Mouse (Mus musculus) CD4-positive helper T cell, adult 2 months (primary cell): ENCODE data around the gene Cdc42bpb.

Experiments used
- DNase-seq: peaks from one replicate; pipeline ENCODE4 v3.0.0-alpha.2; 2012; ENCODE audit warnings: low read depth, missing footprints, low spot score

Gene Cdc42bpb

GRCm38 (mm10) chr12:111386642-111387120 is 9.2 kb upstream of the Cdc42bpb start:
- DNase-seq: no peak

- no peak for DNase-seq
Measured at GRCm38 (mm10) chr12:111385883-111386641, 8.5 kb upstream of the Cdc42bpb start.

DNA sequence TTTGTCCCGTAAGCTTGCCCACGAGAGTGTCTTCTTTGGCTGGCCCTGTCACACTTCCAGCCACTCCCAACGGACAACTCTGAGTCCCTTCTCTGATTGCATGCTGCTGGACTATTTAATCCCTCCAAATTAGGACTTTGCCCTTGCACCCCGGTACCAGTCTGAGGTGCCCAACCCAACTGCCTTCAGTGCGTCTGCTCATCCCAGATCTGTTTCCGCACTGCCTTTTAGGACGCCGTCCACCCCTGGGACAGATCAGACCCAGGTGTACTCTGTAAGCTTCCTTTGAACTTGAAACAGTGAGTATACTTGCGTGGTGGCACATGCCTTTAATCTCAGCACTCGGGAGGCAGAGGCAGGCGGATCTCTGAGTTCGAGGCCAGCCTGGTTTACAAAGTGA is 1.3 kb upstream of the Cdc42bpb start:
- no peak for DNase-seq

DNA sequence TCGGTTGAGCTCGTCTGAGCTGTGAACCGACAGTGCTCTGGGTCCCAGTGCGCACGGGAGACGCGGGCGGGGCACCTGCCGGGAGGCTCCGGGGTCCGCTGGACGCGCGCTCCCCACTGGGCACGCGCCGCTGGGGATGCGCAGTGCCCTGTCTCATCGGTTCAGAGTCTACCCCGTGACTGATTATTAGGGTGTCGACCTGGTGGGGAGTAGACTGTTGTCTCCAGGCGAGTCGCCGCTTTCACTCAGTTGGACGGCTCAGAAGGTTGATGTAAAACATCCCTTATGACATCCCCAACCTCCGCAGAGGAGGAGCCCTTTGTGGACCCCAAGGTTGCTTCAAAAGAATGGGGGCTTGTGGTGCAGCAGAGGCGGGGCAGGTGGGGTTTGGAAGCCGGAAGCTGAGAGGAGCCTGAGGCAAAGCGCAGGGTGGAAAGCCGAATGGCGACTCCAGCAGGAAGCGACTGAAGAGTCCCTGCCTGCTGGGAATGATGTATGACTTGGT is 520 bp upstream of the Cdc42bpb start:
- DNase-seq: no peak

DNA sequence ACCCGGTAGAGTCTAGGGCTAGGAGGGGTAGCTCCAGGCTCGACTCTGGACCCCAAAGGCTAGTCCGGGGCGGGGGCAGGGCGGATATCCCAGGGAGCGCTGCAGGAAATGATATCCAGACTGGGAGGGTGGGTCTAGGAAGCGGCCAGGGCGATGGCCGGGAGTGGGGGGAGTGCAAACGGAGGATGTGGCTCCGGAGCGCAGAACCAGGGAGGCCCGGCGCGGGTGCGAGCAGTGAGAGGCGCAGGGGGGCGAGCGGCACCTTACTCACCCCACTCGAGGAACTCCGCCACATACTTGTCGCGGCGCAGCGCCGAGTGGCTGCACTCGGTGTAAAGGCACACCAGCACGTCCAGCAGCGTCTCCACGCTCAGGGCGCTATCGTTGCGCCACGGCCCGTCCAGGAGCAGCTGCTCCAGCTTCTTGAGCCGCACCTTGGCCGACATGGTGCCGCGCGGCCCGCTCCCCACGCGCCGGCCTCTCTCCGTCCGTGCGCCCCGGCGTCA is 639 bp downstream of the Cdc42bpb start:
- no peak for DNase-seq

GRCm38 (mm10) chr12:111376053-111376452 is 1.5 kb downstream of the Cdc42bpb start:
- DNase-seq: no peak

GRCm38 (mm10) chr12:111375559-111375958 is 2.0 kb downstream of the Cdc42bpb start:
- no peak for DNase-seq

DNA sequence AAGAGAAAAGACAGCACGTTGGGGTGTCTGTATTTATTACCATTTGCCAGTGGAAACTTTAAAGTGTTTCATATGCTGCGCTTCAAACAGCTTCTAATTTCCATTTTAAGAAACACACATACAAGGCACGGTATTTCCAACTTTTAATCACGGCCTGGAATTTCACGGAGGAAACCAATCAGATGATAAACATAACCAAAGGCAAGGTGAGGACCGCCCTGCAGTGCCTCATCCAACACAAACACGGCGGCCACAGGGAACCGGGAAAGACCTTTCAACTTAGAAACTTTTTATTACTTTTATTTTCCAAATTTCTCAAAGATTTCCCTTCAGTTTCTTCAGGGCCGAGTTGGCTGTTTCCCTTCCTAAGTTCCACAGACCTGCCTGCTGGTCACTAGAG is 2.8 kb downstream of the Cdc42bpb start:
- DNase-seq: no peak

- no peak for DNase-seq
Measured at GRCm38 (mm10) chr12:111373411-111373810, 4.1 kb downstream of the Cdc42bpb start.

DNA sequence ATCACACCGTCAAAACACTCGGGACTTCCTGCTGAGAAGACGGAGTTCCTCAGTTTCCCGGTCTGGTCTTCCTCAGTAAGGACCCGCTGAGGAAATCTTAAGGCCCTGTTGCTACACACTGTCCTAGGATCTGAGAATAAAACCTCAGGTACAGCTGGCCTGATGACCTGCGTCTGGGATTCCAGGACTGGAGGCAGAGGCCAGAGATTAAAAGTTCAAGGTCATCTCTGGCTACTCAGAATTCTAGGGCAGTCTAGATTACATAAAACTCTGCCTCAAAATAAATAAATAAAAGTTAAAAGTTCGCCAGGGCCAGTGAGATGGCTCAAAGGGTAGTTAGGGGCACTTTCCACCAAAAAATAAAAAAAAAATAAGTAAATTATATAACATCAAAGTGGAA is 5.6 kb downstream of the Cdc42bpb start:
- no peak for DNase-seq

GRCm38 (mm10) chr12:111370249-111370648 is 7.3 kb downstream of the Cdc42bpb start:
- DNase-seq: no peak

DNA sequence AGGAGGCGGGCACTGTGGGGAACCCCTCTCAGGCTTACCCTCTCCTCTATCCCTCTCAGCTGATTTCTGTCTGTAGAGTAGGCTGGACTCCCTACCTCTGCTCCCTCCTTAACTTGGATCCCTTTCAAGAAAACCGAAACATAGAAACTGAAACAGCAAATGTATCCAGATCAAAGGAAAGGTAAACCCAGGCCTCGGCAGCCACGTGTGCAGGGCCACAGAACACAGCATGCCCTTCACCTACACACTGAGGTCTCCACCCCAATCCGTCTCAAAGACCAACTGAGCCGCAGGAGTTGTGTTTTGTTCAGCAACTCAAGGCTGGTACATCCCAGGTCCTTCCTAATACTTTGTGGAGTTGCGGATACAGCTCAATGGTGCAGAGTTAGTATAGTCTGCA is 10.5 kb downstream of the Cdc42bpb start:
- DNase-seq: no peak

DNA sequence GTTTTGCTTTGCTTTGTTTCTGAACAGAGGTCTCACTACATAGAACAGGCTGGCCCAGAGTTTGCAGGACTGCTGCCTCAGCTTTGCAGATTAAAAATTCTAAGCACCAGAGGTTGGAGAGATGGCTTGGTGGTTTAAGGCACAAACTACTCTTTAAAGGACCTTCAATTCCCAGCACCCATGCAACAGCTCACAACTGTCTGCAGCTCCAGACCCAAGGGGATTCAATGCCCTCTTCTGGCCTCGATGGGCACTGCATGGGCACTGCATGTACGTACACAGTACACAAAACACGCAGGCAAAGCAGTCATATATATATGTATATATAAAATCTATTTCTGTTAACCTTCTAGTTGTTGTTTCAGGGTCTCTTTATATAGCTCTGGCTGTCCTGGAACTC is 13.3 kb downstream of the Cdc42bpb start:
- no peak for DNase-seq

DNA sequence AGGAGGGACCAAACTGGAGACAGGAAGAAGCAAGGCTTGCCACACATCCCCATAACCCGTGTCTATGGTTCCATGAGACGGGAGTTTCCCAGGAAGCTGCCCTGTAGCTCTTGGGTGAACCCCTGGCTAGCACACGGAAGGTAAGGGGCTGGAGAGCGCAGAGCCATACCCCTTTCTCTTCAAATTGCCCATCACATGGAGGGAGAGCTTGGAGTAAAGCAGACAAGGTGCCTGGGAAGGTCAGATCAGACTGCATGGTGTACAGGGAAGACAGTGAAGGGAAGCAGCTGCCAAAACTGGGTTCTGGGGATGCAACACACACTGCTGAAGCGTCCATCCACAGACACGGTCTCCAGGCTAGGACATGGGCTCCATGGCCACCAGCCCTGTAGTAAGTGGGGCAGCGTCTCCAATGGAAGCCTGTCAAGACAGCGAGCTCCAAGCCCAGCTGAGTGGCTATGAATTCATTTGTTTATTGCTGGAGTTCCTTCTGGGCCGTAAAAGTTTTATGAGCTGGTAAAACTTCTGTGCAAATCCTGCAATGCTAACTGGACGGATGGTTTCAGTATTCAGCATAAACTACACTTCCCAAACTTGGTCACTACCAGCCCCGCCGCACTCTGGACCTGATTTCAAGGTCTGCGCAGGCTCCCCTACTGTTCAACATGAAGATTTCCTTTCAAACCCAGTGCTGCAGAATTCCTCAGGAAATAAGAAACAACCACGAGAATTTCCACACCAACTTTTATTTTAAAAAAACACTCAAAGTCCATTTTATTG is 16.0 kb downstream of the Cdc42bpb start:
- DNase-seq: no peak

DNA sequence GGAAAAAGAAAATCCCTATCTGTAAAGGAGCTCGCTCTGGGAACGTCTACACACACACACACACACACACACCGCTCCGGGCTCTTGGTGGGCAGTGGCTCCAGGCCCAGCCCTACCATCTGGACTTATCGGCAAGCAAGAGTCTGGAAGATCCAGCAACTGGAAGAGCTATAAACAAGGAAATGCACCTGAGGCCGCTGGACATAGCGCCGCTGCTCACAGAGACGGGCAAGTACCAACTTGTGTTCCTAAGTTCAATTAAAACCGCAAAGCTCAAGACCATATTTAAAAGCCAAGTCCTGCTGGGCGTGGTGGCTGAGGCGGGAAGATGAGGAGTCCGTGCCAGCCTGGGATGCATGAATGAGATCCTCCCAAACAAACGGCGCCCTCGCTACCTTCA is 16.8 kb downstream of the Cdc42bpb start:
- no peak for DNase-seq

- DNase-seq: no peak
Measured at GRCm38 (mm10) chr12:111356216-111356615, 21.3 kb downstream of the Cdc42bpb start.

GRCm38 (mm10) chr12:111354142-111354541 is 23.4 kb downstream of the Cdc42bpb start:
- no peak for DNase-seq

DNA sequence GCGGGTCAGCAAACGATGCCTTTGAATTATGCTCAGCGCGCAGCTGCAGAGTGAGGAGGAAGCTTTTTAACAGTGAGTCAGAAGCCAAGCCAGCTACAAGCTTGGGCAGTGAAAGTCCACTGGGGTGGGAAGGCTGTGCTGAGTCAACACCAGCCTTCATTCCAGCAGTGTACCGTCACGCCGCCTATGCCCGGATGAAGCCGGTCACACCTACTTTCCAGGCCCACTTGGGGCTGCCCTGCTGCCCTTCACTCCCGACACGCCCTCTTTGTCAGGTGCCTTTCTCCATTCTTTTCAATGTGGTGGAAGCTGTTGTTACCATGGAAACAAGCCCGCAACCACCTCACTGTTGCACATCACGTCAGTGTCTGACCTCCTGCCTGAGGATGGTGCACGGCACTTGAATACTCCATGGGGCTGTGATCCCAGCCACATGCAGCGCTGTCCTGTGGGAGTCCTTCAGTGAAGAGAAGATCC is 24.0 kb downstream of the Cdc42bpb start:
- DNase-seq: no peak

DNA sequence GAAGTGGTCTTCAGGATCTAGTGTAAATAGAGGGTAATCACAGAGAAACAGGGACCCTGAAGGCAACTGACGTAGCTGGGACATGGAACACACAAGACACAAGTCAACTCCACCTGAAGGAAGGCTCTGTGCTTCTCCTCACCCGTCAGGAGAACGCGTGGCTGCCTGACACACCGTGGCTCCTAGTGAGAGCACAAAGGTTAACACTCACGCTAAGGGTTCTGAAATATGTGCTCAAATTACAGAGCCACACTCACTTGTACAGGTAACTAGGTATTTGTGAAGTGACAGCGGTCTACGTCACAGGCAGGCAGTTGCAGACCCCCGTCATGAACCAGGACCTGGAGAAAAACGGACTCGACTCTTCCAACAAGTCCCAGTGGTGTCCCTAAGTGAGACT is 24.5 kb downstream of the Cdc42bpb start:
- no peak for DNase-seq

GRCm38 (mm10) chr12:111352520-111352919 is 25.0 kb downstream of the Cdc42bpb start:
- no peak for DNase-seq

DNA sequence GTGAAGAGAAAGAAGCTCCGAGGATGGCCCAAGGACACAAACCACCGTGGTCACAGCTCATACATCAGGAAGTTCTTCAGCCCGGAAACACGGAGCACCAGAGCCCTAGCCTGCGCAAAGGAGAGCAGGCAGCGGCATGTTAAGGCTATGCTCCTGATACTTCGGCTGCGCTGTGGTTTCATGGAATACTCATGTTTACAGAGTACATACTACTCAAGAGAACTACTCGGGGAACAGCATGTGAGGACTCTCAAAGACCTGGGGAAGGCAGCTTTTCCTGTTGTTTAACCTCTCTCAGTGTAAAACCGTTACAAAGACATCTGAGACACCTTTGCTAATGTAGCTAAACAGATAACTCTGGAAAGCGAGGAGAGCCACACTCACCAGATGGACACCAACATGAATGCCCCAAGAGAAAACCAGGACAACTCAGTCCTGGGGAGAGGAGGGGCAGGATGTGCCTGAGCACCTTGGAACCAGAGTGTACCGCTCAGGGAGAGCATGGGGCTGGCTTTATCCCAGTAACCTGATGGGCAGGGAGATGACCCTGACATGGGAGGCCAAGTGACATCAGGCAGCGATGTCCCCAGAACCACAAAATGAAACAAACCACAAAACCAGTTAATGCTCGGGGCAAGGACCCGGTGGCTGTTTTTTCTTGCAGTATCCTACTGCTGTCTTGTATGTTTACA is 27.8 kb downstream of the Cdc42bpb start:
- DNase-seq: no peak

DNA sequence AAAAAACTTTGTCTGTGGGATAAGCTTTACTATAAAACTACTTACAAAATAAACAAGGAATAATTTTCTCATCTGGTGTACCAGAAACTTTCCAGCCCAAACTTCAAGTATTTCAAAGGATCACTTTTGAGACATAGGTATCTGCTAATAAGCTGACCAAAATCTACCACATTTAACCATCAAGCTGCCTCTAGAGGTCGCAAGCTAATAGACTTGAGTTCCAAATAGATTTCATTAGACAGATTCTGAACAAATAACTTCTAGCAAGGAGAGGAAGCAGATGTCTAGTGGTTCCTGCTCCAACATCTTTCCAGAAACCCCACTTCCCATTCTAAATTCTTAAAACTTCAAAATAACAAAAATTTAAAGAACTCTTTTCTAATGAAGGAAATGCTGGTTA is 33.6 kb downstream of the Cdc42bpb start:
- no peak for DNase-seq
